Mouse (Mus musculus) liver, postnatal 0 days (tissue): ENCODE data around the gene Zfp704.

Experiments
- CTCF ChIP-seq: sonication (generic); IDR thresholded peaks from 2 replicates; pipeline ENCODE4 v1.5.1; 2016; ENCODE audit warnings: antibody characterized with exemption, low read depth
- EP300 ChIP-seq: IDR thresholded peaks from 2 replicates; pipeline ENCODE4 v1.6.1; 2016; ENCODE audit warnings: antibody characterized with exemption, low read depth, mild to moderate bottlenecking

- no peak for TF ChIP-seq CTCF
- TF ChIP-seq EP300 = no peak
Measured at GRCm38 (mm10) chr3:9588635-9589034, 21.2 kb downstream of the Zfp704 start.
